Mouse (Mus musculus) adrenal gland, postnatal 36 days (tissue): ENCODE measurements around the gene Asb11. TPM values are rescaled to one million over a fixed set of nuclear protein-coding genes. Genes with fewer than 3 reads are reported as not detected.

Source experiments
- DNase-seq, 2 experiments: peaks; one replicate each; pipeline ENCODE4 v3.0.0; 2021; ENCODE audit warnings: mixed read lengths in 1 of 2
- long read RNA-seq, 2 experiments: library from polyadenylated mRNA; stranded (forward); transcript quantifications; one replicate each; pipeline ENCODE4 v2.0.0; 2021; ENCODE audit warnings: borderline sequencing depth in 2 of 2
- total RNA-seq, 2 experiments: library from RNA; stranded (reverse); gene quantifications; 2 replicates each; pipeline ENCODE4 v1.2.3; 2021

Gene Asb11
- not detected for total RNA-seq
- long read RNA-seq, experiment 1, partial matches to known transcripts, result 0 of 1 reads
- long read RNA-seq, experiment 1, other reads (novel, unspliced or antisense), result 1 of 1 reads
- long read RNA-seq, experiment 2, result 0 reads

- no peak for DNase-seq
These were observed at the start of gene Asb11 for GRCm38 (mm10) chrX:164436709-164437108. Gene Asb11, plus strand, starts transcription at chrX:164436994.

GRCm38 (mm10) chrX:164394091-164394490 is 42.7 kb upstream of the Asb11 start:
- DNase-seq, result no peak

- no peak for DNase-seq
These were observed 38.3 kb upstream of the Asb11 start for GRCm38 (mm10) chrX:164398456-164398855.

- DNase-seq, result no peak
These were observed 31.6 kb upstream of the Asb11 start for GRCm38 (mm10) chrX:164405080-164405649.

DNA sequence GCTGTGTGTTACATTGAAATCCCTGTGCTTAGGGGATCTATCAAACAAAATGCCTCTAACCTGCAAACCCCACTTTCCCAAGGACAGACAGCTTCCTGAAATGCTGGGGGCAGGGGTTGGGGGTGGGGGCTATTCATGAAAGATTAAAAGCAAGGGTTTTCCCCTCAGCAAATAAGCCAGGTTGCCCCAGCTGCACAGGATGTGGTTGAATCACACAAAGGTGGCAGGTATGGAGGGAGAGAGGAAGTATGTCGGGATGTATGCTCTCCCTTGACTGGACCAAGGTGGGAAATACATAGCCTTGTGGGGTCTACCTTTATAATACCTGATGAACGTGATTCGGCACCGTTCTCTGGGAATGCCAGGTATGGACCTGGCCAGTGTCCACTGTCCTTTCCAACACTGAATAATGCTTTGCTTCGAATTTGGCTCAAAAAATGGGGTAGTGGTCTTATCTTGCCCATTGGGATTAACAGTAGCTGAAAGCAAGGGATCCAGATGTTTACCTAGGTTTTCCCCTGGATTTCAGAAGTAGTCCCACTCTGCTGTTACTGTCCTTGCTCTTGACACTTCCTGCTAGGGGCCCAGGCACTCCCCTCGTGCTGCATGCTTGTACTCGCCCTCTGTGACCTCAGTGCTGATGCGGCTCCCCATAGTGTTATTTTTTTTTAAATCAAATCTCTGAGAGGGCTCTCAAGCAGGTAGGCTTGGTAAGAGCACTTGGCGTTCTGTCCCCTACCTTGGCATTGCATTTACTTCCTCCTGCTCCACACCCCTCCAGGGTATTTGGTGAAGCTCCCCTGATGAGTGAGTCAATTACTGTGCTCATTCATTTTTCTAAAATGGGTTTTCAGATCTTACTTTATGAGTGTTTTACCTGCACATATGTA is 30.4 kb upstream of the Asb11 start:
- no peak for DNase-seq

GRCm38 (mm10) chrX:164408301-164408927 is 28.4 kb upstream of the Asb11 start:
- no peak for DNase-seq

DNA sequence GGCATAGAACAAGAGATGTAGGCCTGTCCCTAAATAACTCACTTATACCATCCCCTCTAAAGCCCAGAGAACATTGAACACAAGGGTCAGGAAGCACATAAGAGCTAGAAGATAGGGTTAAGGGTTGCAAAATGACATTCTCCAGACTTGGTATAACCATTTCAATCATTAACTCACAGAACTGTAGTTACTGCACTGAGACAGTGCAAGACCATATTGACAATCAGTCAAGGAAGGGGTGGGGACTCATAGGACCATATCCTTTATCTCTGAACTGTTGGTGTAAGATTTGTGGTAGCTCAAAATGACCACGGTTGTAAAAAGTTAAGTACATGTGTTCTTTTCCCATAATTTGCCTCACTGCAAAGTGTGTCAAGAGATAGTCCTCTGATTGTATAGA is 26.2 kb upstream of the Asb11 start:
- no peak for DNase-seq

- DNase-seq, result no peak
These were observed 20.0 kb upstream of the Asb11 start for GRCm38 (mm10) chrX:164416803-164417202.

- DNase-seq, result no peak
These were observed 18.8 kb upstream of the Asb11 start for GRCm38 (mm10) chrX:164418008-164418407.

DNA sequence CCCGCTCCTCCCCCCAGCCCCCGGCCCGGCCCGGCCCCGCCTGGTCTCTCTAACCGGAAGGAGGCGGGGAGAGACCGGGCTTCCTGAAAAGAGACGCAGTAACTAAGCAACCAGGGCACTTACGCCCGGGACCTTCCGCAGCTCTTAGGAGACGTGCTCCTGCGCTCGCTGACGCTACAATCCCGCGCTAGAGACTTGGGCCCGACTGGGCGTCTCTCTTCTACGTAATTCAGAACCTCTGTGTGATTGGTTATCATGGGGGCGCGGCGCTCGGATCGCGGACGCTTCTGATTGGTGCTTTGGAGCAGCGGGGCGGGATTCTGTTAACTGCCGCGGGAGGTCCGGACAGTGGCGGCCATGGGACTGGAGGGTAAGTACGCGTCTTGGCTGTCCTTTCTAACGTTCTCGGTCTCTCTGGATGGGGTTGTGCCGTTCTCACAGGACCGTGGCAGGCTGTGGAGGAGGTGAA is 17.3 kb upstream of the Asb11 start, which contains the start of gene Piga:
Piga (plus strand) TSS at position 317 of the 469 bp plus-strand sequence.
- peak; percentile 89 to 90 for DNase-seq

DNA sequence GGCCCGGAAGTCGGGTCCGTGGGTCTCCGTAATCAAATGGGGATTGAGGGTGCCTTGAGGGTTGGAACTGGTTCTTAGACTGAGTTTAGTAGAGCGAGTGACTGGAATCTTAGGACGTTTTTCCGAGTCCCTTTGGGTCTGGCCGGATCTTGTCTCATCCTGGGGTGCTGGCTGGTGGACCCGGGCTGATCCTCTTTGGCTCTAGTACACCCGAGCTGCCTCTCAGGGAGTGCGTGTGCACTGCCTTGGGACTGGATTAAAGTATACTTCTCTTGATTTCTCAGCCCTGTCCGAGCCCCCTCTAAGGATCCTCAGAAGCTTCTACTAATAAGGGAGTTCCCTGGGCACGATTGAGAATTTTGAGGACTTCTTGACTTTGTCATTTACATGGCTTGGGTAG is 16.8 kb upstream of the Asb11 start:
- DNase-seq, result peak in 1 of 2 experiments; percentile 7

DNA sequence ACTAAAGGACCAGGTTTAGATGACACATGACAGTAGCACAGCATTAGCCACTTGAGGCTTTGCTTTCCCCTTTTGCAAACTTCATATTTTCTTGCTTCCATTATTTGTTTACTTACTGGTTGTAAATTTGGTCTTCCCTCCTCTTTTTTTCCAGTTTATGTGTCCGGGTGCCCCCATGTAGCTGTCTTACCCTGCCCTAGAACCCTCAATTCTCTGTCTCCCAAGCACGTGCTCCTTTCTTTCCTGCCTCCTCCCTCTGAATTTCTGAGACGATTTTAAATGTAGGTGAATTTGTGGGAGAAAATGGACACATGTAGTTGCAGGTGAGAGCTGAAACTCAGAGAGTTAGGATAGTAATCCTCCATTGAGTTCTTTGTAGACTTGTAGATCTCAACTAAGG is 16.3 kb upstream of the Asb11 start:
- no peak for DNase-seq

DNA sequence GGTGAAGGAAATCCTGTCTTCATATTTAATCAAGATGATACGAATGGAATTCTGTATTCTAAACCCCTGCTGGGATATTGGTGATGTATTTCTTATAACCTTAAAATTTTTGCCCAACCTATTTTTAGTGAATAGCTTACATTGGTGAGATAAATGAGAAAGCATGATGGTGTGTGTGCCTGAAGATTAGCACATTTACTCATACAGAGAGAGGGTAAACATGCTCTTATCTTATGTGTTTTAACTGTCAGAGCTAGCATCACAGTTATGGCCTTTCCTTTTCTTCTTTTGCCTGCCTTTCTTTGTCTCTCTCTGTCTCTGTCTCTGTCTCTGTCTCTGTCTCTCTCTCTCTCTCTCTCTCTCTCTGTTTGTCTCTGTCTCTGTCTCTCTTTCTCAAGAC is 12.0 kb upstream of the Asb11 start:
- no peak for DNase-seq

GRCm38 (mm10) chrX:164427295-164427694 is 9.5 kb upstream of the Asb11 start:
- no peak for DNase-seq

GRCm38 (mm10) chrX:164428224-164428623 is 8.6 kb upstream of the Asb11 start:
- DNase-seq, result no peak

DNA sequence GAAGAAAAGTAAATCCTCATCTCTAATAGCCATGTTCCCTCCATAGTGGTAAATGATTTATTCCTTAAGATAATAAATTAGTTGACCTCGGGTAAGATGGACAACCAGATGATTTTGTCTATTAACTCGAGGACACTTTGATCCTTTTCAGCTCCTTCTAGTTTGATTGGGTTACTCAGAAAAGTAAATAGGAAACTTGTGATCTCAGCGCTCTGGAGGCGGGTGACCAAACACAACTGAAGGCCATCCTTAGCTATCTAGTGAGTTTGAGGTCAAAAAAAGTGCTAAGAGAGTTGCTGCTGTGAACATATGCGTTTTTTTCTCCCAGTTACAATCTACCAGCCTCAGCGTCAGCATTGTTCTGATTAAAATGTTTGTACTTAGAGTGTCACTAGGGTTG is 6.2 kb upstream of the Asb11 start:
- DNase-seq, result no peak

DNA sequence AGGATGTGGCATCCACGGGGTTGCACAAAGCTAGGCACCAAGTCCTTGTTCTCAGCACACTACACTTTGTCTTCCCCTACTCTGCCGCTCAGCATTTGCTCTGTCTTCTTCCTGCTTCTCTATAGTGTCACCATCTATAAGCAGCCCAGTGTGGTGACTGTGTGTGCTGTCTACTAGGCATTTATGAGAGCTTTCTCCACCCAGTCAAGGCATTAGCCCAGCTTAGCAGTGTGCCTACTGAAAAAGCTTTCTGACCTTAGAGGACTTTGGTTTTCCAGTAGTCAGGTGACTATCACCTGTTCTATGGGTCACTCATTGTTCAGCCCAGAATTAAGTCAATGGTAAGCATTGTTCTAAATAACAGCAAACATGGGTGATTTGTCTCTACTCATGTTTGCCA is 5.7 kb upstream of the Asb11 start:
- no peak for DNase-seq

DNA sequence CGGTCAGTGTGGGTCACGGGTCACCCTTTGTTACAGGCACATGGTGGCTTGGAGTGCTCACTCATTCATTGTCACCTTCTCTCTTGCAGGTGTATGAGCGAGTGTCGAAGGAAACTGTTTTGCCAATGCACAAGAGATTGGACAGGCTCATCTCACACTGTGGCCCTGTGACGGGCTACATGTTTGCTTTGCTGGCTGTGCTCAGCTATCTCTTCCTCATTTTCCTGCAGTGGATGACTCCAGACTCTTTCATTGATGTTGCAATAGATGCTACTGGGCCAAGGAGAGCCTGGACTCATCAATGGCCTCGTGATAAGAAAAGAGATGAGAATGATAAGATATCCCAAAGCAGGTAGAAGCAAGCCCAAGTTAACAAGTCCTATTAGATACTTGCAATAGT is 5.3 kb upstream of the Asb11 start:
- no peak for DNase-seq

- DNase-seq, result no peak
These were observed 4.1 kb upstream of the Asb11 start for GRCm38 (mm10) chrX:164432682-164433081.

- no peak for DNase-seq
These were observed 2.7 kb downstream of the Asb11 start for GRCm38 (mm10) chrX:164439462-164439861.

GRCm38 (mm10) chrX:164440140-164440539 is 3.3 kb downstream of the Asb11 start:
- DNase-seq, result peak; percentile 35 to 55

DNA sequence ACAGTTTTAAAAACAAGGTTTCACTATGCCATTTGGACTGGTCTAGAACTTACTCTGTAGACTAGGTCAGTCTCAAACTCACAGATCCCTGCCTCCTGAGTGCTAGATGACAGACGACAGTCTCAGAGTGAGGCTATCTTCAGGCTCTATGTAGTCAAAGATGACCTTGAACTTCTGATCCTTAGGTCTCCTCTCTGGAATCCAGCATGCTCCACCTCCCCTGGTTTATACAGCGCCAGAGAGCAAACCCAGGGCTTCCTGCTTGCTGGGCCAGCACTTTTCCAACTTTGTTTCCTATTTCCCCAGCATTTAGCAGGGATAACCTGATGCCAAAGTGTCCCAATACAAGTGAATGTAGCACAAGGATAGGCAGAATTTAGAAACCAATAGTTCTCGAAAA is 3.9 kb downstream of the Asb11 start:
- DNase-seq, result no peak

- peak; percentile 38 to 53 for DNase-seq
These were observed 4.5 kb downstream of the Asb11 start for GRCm38 (mm10) chrX:164441306-164441705.
